Mouse (Mus musculus) spleen, postnatal 10 days (tissue): Measurements from ENCODE around the gene Cnr2.
A peak's percentile ranks its signal among the peaks of the same experiment; 100 is the strongest.

ENCODE experiments used
- DNase-seq, 2 experiments: peaks; one replicate each; pipeline ENCODE4 v3.0.0; 2021 to 2022; ENCODE audit warnings: low spot score in 2 of 2

The Cnr2 gene

DNA sequence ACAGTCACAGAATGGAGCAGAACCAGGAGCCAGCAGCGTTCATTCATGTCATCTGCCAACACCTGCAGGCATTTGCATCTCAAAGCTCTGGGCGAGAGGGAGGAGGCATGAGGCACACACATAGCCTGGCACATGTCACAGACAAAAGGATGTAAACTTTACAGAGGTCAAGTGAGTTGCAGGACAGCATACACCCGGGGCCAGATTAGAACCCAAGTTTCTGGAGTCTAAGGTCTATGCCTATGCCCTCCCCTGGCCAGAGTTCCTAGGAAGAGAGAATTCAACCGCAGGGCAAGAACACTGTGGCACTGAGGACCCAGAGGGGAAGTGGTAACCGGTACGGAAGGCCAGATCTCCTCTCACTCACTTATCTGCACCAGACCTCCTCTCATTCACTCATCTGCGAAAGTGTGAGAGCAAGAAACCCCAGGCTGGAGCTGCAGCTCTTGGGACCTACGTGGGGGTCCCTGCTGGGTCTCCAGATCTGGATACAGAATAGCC, at the start of gene Cnr2:
Gene Cnr2, plus strand, starts transcription at position 324 of the 501 bp plus-strand sequence.
- DNase-seq, result peak; percentile 50 to 55

DNA sequence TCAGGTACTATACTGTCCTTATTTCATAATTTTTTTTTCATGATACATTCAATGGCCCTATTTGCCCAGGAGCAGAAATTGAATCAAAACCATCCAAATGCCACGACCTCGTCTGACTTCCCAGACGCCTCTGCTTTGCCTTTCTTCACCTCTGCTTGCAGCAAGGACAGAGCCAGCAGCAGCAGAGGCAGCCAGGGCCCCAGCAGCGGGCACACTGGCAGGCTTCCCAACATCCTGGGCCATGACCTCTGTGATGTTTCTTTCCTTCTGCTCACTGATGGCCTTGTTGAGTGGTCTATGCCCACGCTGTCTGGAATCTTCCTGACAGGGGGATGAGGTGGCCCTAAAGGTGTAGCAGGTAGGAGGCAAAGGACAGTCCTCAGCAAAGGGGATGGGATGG, 47.6 kb upstream of the Cnr2 start:
- DNase-seq, result peak in 1 of 2 experiments; percentile 14

DNA sequence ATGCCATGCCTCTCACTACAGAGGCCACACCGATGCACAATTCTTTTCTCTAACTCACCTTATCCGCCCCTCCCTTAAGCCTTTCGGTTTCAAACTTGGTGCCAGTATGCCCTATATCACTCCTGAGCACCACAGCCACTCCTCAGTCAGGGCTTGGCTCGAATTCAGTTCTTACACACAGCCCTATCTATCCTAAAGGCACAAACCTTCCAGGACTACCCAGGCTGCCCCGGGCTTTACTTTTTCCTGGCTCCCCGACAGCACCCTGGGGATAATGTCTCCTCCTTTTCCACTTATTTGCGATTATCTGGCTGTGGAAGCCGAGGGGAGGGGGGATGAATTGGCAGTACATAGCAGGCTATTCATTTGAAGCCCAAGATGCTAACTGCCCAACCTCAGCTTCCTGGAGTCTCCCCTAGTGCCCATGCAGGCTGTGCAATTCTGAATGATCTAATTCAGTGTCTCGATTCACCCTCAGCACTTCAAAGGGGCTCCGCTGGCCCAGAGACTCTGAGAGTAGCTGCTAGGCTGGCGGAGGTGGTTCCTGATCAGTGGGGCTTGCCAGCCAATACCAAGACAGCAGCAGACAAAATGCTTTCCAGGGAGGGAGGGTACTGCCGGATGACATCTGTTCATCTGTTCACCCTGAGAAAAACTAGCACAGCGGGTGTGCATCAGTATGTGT, 44.6 kb upstream of the Cnr2 start:
- peak; percentile 46 to 47 for DNase-seq

DNA sequence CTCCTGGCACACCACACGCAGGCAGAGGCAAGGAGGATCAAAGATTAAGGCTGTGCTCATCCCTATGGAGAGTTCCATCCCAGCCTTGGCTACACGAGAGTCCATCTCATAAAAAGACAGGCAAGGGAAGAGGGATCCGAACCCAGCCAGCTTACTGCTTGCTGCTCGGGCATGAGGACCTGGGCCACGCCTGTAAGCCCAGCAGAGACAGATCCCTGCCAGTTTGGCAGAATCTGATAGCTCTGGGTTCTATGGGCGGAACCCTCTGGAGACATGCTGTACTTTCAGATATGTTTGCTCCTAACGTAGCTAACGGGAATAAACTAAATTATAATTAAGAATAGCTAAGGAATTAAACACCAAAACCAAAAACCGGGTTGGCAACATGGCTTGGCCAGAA, 43.3 kb upstream of the Cnr2 start:
- DNase-seq, result peak; percentile 41 to 59

DNA sequence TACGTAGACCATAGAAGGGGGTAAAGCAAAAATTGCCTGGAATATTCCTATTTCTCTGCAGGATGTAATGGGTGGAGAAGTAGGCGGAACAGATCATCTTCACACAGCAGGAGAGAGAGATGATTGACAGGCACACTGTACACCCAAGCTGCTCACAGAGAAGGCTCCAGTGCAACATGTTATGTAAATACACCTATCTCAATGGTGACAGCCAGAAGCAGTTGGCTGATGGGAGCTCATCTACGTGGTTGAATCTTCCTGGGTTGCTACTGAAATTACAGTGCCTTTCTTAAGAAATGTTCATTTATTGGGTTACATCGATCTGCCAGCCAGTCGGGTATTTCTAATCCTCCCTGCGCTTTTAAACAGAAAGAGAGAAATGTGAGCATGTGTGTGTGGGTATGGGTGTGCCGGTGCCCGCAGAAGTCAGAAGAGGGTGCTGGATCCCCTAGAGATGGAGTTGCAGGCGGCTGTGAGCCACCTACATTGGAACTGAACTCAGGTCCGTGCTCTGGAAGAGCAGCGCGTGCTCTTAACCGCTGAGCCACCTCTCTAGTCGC, 41.1 kb upstream of the Cnr2 start:
- DNase-seq, result peak in 1 of 2 experiments; percentile 20

DNA sequence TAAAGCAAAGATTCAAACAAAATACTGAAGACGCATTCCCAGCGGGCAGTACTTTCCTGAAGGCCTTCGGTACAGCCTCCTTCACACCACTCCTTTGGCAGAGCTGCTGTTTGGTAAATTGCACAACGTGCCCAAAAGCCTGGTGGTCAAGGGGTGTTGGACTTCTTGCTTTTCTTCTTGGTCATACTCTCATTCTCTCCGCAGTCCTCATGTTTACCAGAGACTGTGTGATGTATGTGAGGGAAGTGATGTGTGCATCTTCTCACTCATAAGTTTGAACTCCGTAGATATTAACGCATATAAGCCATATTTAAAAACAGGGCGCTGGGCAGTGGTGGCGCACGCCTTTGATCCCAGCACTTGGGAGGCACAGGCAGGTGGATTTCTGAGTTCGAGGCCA, 40.6 kb upstream of the Cnr2 start:
- peak in 1 of 2 experiments; percentile 14 for DNase-seq

DNA sequence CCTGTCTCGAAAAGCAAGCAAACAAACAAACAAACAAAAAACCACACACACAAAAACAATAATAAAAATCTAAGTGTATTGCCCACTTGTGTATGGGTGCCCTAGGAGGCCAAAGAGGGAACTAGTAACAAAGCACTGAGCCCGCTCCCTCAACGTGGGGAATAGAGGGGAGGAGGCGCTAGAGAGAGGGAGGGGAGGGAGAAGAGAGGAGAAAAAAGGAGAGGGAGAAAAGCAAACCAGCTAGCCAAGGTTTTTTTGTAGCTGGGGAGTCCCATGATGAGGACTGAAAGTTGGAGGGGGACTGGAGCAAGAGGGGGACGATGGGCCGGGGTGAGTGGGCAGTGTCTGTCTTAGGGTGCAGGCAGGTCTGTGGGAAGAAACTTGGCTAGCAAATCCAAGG, 40.1 kb upstream of the Cnr2 start:
- no peak for DNase-seq

DNA sequence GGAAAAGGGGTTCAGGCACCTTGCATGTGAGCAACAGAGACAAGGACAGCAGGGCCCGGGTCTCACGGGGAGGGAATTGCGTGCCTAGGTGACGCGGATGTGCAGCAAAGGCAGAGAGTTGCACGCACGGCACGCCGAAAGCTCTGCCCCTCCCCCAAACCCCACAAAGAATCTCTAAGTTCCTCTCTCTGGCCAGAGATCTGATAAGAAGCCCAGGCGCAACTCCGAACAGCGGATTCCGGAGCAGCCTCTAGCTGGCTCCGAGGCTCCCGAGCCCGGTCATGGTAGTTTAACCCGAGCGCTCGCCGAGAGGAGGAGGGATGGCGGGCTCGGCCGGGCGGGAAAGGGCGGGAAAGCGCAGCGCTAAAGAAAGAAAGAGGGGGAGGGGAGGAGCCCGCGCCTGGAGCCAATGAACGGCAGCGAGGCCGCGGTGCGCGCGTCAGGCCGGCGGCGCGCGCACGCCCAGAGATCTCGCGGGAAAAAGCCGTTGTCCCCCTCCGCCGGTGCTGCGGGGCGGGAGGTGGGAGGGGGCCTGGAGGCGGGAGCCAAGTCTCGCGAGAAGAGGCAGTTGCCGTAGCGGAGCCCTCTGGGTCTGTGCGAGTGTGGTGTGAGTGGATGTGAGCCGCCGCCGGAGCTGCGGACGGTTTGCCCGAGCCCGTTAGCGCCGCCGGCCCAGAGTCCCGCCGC, 39.5 kb upstream of the Cnr2 start, which contains the start of gene Srsf10:
Gene Srsf10, plus strand, starts transcription at position 212 of the 687 bp plus-strand sequence.
- peak; percentile 91 to 96 for DNase-seq

DNA sequence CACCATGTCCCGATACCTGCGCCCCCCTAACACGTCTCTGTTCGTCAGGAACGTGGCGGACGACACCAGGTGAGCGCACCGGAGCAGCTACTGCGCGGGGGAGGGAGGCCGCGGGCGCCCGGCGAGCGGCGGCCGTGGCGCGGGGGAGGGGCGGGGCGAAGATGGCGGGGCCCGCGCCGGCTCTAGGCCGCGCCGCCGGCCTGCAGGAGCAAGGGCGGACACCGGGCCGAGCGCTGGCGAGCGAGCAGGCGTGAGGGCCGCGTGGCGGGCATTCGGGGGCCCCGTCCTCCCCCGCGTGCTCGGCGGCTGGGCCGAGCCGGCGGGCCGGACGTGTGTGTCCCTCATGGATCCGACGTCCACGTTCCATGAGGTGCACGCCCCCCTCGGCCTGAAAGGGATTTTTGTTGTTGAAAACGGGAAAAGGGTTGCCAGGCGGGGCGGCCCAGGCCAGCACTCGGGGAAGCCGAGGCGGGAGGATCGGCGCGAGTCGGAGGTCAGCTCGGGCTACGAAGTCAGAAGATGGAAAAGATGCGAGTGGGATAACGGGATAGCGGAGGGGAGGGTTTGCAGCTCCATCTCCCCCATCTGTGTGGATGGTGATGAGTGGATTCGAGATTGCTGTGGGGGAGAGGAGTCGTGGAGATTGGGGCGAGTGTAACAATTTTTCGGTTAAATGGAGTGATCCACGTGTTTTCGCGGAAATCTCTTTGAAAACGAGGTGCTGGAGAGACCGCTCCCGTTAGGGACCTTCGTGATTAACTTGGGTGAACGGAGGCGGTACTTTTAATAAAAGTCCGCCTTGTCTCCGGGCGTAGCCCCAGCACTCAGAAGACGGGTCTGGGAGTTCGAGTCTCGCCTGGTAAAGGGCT, 38.7 kb upstream of the Cnr2 start:
- DNase-seq, result peak; percentile 67 to 69

DNA sequence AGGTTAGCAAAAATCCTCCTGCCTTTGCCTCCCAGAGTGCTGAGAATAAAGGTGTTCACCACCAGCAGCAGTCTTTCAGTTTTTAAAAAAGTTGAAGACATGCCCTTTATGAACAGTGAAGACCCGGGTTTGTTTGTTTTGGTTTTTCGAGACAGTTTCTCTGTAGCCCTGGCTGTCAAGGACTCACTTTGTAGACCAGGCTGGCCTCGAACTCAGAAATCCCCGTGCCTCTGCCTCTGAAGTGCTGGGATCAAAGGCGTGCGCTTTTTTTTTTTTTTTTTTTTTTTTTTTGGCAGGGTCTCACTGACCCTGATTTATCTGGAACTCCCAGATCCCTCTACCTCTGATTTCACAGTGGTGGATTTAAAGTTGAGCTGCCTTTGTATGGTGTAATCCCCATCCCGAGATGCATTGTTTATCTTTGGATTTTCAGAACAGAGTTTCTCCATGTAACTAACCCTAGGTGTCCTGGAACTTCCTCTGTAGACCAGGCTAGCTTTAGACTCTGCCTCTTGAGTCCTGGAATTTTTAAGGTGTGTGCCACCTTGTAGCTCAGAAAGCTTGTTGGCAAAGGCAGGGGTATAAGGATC, 37.5 kb upstream of the Cnr2 start:
- no peak for DNase-seq

DNA sequence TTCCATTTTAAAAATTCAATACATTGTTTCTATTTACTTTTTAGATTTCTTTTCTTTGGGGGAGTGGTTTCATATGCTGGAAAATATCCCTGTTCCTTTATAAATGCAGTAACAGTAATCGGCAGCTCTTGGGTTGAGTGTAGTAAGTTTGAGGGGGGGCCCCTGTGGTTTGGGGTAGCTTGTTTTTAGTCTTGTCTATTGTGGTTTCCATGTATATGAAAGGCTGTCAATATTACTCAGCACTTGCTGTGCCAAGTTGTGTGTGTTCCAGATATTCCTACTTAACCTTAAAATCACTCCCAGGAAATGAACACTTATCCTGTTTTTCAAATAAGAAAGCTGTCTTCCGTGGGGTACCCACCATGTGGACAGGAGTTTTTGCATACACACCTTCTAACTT, 26.2 kb upstream of the Cnr2 start:
- no peak for DNase-seq

DNA sequence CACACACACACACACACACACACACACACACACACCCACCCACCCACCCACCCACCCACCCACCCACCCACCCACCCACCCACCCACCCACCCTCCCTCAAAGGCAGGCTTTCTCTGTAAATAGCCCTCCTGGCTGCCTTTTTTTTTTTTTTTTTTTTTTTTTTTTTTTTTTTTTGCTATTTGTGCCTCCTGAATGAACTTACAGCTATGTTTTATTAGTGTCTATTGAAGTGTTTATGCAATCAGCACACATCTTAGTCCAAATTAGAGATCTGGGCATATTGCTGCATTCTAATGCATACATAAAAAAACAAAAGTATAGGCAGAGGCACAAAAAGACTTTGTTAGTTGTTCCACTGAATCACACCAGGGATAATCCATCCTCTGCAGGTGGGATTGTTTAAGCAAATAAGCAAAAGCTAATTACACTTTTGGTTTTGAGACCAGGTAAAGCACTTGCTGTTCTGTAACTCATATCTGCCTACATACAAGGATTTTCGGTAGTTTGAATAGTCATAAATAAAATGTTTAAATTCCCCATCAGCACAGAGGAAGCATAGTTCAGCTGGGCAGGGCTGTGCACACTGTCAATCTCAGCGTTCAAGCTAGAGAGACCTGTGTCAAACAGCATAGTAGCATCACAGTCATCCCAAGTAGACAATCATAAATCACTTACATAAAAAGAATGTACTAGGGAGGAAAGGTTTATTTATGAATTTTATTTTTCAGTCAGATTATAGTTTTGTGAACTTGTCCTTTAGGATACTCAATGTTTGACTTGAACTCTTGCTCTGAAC, 24.8 kb upstream of the Cnr2 start:
- DNase-seq, result no peak

DNA sequence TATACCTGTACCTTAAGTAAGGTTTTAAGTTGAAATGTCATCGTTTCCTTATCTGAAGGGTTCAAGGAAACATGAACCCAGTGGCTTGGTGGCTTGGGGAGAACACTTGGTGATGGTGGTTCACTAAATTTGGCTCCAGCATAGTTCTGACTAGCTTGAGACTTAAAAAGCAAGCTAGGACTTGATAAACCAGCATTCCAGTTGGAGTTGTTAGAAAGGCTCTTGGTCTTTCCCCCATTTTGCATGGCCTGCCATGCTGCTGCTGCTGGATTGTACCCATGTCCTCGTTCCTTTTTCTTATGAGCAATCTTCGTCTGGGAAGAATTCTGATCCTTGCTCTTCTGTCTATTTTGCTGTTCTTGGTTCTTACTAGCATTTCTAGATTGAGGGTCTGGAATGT, 23.2 kb upstream of the Cnr2 start:
- no peak for DNase-seq

DNA sequence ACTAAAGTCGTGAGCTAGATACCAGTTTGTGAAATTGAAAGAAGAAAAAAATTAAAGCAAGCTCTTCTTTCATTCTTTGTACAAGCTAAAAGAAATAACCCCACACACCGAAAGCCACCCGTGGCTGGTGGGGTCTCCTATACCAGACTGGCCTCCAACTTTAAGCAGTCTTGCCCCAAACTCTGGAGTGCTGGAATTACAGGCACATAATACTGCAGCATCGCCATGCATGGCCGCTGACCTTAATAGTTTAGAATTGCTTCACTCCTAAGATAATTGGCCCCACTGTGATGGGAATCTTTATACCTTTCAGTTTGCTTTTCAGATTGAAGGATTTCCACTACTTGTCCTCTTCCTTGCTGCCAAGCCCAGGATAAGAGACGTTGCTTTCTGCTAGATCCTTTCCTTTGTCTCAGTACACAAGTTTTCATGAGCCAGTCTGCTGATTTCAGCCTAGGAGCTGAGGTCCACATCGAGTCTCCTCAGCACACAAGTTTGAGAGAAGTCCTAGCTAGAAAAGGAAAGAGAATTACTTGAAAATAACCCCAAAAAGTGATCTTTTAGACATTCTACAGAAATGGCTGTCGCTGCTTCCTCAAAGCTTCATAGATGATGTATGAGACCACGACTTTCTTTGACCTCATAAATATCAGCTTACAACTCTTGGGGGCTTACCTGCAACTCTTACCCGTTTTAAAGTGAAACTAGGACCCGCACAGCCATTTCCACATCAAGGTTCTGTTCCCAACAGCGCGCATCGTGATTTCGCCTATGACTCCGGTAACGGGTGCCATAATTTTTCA, 22.4 kb upstream of the Cnr2 start:
- peak in 1 of 2 experiments; percentile 45 for DNase-seq

DNA sequence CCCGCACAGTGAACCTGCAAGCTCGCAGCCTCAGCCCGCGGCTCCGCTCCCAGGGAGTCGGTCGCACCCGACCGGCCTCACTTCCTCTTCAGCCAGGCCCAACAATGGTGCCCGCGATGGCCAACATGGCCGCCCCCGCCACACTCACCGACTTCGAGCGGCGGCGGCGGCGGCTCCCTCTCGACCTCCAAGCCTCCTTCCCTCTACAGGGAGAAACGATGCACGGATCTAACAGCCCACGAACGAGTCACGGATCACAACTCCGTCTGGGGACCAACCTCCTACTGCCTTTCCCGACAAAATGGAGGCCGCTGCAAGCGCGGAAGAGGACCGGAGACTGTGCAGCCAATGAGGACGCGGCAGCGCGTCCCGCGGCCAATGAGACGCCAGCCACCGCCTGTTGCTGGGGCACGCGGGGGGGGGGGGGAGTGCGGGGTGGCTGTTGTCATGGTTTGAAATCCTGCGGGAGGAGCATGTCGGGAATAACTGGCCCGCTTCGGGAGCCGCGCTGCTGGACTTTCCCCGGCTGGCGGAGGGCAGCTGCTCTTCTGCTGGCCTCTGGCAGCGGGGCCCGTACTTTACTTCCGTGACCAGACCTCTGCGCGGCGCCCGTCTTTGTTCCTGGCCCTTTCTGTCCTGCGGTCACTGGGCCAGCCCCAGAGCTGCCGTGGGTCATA, 21.5 kb upstream of the Cnr2 start, which contains the start of gene Pnrc2:
Gene Pnrc2, minus strand, starts transcription at position 325 of the 677 bp plus-strand sequence.
- DNase-seq, result peak; percentile 90 to 91

DNA sequence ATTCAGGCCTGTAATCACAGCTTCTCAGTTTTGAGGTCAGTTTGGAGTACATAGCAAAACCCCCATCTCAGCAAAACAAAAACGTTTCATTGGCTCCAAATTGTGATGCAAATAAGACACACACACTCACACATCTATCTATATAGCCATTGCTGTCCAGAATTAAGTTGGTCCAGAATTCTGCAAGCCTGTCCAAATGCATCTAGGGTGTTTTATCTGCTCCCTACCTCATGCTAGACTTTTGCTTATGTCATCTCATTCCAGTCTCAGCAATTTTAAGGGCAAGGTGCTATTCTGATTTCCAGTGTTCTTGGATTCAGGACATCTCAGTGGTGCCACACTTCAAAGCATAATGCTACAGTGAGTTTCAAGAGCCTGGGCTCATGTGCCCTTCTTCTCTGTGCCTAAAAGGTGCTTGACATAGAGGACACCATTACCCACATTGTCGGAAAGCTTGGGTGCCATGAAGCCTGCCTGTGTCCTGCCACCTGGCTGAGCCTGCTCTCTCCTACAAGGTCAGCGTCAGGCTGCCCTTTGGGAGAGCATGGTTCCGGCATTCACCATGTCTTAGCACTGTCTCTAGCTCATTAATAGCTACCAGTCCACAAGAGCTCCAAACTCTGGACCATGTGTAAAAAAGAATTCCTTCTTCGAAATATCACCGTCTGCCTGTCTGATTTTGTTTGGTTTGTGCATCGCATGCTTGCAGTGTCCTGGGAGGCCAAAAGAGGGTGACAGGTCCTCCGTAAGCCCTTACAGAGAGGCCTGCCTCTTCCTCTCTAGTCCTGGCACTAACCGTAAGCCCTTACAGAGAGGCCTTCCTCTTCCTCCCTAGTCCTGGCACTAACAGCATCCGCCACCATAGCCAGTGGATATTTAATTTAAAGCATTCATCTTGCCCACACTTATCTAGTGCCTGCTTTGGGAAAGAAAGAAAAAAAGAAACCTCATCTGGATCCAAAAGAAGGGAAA, 20.3 kb upstream of the Cnr2 start:
- DNase-seq, result peak in 1 of 2 experiments; percentile 43

DNA sequence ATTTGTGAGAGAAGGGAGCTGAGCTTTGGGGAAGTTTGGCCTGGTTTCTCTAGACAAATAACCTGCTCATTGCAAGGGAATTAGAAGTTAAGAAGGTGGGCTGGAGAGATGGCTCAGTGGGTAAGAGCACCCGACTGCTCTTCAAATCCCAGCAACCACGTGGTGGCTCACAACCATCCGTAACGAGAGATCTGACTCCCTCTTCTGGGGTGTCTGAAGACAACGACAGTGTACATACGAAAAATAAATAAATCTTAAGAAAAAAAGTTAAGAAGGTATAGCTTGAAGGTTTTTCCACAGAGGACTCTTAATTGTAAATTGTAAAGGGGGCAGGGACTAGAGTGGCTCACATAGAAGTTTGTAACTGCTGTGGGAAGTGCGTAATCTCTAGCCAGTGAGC, 19.6 kb upstream of the Cnr2 start:
- DNase-seq, result peak in 1 of 2 experiments; percentile 25
